Mouse (Mus musculus): ENCODE data around the gene Gm19345.

- TF ChIP-seq GATA1 (IDR thresholded peaks at IDR 0.05; ENCODE audit: low read length) (no peak), TAL1 (IDR thresholded peaks at IDR 0.05; ENCODE audit: low read length) (no peak)
These were observed 27.4 kb upstream of the Gm19345 start for GRCm38 (mm10) chr7:19824182-19824973.

Data from erythroblast, embryonic 14.5 days (primary cell).